Mouse (Mus musculus) cerebral cortex, adult 2 months (tissue): ENCODE measurements around the gene Kcnd3.

Source experiments
- WGBS: fragments of 180-500 bp; shearing (Covaris S2); methylation state at CpG from one replicate; pipeline ENCODE4 v1.1.7; 2018; 5-methylcytosine and 5-hydroxymethylcytosine counted together

Kcnd3 gene

DNA sequence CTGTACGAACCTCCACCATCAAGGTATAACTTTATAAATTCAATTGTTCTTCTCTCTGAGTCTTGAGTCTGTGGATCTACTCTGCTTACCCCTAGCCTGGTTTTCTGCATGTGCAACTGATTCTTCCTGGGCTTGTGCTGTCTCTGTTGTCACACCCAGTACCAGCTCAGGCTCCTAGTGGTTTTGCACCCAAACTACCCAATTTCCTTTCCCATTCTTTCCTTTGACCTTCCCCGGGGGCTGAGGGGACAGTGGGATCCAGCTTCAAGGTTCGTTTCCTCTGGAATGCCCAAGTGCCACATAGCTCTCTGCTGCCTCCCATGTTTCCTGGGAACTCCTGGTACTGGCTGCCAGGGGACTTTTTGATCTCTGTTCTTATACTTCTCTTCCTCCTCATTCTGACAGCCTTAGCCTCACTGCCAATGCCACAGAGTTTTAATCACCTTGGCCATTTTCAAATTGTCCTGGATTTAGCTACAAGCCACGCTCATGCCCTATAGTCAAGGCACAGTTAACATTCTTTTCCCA lies 214.9 kb downstream of the Kcnd3 start:
- WGBS = 77% methylated on average over 4 of the region's 4 CpGs

GRCm38 (mm10) chr3:105668161-105668560 lies 216.0 kb downstream of the Kcnd3 start:
- WGBS = 32% methylated on average over 9 of the region's 9 CpGs

- 93% methylated on average over 3 of the region's 3 CpGs for WGBS
Observed at GRCm38 (mm10) chr3:105669776-105670175, 217.6 kb downstream of the Kcnd3 start.

DNA sequence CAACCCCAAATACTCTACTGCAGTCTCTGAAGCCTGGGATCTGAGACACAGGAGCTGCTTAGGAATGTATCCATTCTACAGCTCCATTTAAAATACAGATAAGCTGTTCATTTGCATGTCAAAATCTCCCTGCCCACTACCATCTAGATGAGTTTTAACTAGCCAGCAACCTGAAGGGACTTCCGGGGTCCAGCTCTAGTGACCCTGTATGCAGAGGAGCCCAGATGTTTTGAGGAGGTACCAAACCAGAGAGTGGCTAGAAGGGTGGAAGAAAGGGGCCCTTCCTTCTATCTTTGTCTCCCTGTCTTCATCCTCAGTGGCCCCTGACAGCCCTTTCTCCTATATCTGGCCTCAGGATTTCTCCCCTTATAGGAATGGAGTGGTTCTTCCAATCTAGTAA lies 218.7 kb downstream of the Kcnd3 start:
- 88% methylated on average over 1 of the region's 1 CpGs for WGBS

DNA sequence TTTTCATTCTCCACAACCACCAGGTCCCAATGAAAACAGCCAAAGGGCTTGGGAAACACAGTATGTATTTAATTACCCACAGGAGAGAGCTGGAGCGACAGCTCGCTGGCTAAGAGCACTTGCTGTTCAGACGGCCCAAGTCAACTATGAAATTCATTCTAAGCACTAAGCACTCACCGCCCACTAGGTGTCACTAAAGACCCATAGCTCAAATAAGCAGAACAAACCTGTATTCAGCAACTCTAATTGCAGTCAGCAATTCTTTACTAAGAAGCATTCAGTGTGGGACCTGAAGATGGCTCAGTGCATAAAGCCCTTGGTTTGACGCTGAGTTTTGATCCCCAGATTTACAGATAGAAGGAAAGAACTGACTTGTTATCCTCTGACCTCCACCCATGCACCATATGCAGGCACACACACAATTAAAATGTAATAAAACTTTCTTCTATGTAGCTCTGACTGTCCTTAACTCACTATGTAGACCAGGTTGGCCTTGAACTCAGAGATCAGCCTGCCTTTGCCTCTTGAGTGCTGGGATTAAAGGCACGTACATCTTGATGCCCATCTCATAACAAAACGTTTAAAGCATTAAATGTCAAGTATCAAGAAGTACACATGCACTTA lies 222.6 kb downstream of the Kcnd3 start:
- WGBS = 20% methylated on average over 7 of the region's 7 CpGs

DNA sequence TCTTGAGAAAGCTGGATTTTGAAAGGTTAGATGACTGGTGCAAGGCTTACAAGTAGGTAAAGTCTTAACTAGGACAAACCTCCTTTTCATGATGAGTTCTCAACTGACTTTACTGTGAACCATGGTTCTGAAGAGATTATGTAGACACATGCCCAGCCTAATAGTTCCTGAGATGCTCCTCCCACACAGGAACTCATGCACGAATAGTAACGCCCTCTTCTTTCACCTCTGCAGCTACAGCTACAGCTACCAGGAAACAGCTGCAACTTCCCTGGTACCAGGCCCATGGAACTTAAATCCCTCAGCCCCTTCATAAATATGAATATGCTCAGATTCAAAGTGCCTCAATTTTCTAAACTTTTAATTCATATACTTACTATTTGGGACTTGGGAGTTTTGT lies 223.8 kb downstream of the Kcnd3 start:
- WGBS = 42% methylated on average over 2 of the region's 2 CpGs

DNA sequence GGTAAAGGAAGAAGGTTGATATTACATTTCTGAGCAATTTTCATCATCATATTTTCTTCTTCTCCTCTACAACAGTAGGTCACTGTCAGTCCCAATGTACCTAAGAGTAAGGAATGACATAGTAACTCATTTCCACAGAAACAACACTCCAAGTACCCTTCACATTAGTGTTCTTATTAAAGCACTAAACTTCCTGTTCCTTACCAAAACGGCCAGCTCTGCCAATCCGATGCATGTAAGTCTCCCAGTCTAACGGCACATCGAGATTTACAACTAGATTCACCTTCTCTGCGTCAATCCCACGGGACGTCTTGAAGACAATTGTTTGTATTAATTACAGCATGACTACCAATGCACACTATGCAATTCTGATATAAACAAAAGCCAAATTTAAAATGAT lies 228.2 kb downstream of the Kcnd3 start:
- WGBS = 89% methylated on average over 7 of the region's 7 CpGs

DNA sequence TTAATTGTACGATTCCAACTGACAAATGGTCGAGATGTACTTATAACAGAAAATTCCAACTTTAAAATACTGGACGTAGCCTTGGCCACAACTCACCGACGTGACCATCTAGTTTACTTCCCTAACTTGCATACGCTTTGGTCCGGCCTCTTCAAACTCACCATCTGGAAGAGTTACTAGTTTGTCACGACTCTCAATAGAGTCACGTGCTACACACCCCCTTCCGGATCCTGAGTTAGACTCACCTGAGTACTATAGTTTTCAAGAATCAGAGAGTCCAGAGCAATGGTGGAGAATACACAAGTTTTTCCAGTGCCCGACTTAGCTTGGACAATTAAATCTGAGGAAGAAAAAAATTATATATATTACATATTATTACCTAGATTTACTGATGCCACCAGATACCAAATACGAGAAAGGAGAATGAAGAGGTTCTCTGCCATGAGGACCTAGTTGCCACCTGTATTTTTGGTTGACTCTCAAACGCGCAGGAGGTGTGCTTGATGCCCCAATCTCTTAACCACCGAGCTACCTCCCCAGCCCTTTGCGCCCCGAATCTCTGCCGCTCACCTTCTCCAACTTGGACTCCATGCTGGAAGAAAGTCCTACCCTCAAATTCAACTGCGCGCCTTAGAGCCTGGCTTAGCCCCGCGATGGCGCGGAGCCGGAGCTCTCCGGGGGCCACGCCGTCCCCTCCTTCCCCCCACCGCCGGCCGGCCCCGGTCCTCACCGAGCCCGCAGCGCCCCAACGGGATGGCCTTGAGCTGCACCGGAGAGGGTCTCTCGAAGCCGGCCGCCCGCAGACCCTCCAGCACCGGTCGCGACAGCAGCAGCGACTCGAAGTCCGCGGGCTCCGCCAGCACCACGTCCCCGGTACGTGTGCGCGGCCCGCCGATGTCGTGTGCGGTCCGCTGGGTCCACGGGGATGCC lies 234.5 kb downstream of the Kcnd3 start:
- 7% methylated on average over 60 of the region's 60 CpGs for WGBS

DNA sequence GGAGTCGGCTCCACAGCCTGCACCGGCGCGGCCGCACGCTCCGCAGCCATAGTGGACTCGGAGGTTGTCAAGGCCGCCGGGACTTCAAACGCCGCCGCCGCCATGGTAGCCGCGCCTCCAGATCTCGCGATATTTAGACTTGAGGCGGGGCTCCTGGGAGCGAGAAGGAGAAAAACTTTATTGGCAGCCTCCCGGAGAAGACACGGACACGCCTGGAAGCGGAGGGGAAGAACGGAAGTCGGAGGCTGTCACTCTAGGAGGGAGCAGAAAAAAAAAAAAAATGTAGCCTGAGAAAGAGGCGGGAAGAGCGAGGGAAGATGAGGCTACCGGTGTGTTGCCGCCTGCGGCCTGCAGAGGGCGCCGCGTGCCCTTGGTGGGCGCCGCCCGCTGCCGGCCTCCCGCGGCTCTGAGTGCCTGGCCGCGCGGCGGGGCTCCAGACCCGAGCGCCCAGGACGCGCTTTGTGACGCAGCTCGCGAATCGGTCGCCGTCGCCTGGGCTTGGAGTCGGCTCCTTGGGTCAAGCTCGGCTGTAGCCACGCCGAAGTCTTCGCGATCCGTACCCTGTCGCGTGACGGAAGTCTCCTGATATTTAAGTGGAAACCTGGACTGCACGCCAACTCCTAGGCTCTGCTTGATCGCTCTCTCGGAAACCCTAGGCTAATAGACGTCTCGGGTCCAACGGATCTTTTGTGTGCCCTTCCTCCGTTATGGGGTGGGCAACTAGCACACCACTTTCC lies 235.4 kb downstream of the Kcnd3 start, which contains the start of gene Ddx20:
Ddx20 (minus strand) TSS at position 251 of the 737 bp plus-strand sequence.
- under 1% methylated on average over 72 of the region's 72 CpGs for WGBS

DNA sequence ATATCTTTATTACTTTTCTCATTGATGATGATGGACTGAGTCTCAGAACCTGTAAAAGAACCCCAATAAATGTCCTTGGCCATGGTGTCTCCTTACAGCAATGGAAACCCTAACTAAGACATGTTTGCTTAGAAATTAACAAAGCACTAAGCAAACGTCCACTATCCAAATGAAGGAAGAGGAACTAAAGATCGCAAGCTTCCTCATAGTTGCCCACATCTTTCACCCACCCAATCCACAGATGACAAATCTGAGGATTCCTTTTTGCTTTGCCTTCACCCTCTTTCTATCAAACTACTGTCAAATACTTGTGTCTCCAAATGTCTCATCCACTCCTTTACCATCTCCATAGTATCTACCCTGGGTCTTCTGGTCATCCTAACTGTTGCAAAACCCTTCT lies 236.4 kb downstream of the Kcnd3 start:
- WGBS = 75% methylated on average over 2 of the region's 2 CpGs

DNA sequence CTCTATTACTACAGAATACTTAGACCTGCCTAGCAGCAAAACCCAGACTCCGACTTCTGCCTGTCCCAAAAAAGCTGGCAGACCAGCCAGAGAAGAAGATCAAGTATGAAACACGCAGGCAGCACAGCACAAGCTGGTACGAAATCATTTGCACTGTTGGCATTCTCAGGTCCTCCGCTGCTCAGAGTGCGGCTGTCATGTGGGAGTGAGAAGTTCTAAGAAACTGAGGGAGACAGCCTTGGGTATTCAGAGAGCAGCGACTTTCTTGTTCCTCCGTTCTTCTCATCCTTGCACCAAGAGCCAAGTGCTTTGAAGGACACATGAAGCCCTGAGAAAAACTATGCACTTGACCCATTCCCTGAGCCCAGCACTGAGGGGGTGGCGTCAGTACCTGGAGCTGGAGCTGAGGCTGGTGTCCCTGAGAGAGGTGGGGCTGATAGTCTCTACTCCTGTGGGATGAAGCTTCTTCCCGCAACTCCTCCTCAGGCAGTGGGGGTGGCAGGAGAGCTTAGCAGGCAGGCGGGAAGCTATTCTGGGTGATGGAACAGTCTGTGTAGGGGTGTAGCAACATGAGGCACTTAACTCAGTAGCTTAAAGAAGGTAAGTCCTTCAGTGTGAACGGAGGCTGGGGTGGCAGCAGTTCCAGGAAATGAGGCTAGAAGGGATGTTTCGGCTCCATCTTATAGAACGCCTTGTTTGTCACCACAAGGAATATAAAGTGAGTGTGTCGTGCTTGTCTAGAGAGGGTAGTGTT lies 241.4 kb downstream of the Kcnd3 start:
- 42% methylated on average over 14 of the region's 14 CpGs for WGBS

DNA sequence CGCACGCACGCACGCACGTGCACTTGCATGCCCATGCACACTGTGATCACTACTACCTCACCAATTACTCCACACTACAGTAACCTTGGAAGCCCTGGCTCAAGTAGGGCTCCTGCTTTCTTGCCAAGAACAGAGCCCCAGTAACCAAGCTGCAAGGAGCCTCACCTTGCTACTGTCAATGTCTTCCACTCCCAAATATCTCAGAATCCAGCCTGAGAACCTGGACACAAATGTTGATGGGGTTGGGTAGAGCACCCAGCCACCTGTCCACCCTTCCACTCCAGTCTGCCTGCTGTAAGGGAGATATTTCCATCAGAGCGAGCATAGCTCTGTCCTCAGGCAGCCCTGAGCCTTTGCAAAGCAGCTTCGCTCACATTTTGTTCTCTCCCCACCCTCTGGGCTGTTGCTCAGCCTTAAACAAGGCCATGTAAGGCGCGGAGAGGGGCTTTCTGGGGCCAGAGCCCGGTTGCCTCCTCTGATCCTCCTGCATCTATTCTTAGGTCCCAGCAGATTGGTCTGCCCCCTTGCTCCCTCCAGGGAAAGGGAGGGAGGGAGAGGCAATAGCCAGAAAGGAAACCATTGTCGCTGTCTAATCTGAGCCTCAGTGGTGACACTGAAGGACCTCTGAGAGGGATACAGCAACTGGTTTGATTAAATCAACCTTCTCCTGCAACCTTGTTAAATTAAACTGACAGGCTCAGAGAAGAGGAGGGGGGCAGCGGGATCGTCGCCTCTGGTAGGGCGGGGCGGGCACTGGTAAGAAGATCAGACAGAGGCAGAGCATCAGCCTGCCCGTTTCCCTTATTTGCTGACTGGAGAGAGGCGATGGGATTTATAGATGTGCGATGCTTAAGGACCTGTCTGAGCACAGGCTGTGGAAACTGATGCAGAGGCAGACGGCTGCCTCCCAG lies 243.6 kb downstream of the Kcnd3 start:
- WGBS = 30% methylated on average over 20 of the region's 20 CpGs

- 57% methylated on average over 17 of the region's 17 CpGs for WGBS
Observed at GRCm38 (mm10) chr3:105696387-105697147, 244.4 kb downstream of the Kcnd3 start.

- WGBS = 53% methylated on average over 5 of the region's 5 CpGs
Observed at GRCm38 (mm10) chr3:105697148-105697441, 245.0 kb downstream of the Kcnd3 start.

DNA sequence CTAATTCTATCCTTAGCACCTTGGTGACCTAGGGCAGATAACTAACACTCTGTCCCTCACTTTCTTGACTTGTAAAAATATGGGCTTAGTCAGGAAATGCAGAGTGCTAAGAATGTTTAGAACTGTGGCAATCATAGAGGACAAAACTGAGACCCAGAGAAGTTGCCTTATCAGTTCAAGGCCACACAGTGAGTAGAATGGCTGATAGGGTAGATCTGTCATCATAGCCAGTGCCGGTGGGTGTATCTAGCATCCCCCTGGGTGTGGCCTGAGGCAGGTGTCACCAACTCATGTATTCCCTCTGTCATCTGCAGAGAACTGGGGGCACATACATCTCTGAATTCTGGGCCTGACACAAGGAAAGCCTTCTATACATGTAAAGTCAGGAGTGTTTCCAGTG lies 246.2 kb downstream of the Kcnd3 start:
- 92% methylated on average over 1 of the region's 1 CpGs for WGBS

DNA sequence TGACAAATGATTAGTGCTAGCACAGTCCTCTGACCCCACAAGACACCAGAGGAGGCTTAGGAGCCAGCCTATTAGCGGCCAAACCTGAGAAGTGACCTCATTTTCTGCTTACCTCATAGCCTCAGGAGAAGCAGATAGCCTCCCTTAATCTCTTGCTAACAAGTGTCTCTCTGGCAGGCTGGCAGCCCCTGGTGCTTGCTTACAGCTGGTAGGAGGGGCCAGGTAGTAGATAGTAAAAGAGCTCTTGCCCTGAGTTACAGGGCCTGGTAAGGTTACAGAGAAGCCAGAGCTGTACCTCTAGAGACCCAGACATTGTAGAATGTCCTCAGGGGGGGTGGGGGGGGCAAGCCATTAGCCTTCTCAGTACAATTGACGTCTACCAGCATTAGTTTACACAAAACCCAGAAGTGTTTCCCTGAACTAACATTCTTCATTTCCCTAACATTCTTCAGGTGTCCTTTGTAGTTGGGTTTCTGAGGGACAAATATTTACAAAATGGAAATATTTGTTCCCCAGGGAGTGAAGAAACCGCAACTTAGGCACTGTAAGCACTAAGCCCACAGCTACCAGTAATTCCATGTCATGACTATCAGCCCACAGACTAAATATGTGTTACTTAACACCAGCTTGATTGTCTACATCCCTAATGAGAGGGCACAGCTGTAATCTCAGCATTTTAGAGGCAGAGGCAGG lies 247.3 kb downstream of the Kcnd3 start:
- WGBS = 74% methylated on average over 3 of the region's 3 CpGs

DNA sequence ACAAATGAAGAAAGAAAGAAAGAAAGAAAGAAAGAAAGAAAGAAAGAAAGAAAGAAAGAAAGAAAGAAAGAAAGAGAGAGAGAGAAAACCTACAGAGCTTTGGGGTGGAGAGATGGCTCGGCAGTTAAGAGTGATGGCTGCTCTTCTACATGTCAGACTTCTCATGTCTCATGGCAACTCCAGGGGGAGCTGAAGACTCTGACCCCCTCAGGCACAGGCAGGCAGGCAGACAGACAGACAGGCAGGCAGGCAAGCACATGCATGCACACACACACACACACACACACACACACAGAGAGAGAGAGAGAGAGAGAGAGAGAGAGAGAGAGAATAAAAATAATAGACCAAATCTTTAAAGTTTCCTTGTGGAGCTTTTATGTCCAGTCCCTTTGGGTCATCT lies 248.7 kb downstream of the Kcnd3 start:
- WGBS = 89% methylated on average over 1 of the region's 1 CpGs

DNA sequence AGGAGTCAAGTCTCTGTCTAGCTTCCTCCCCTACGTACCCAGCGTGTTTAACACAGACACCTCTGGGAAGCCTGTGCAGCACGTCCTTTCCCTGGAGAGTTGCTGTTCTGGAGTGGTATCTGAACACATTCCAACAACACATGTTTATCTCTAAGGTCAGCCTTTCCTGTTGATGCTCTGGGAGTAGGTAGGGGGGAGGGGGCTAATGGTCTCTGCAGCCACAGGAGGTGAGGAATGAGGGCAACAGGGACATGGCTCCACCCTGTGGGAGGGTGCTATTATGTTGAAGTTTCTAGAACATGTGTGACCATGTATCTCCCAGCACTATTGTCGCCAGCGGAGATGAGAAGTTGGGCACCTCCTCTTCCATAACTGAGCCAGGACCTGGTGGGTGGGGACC lies 249.3 kb downstream of the Kcnd3 start:
- WGBS = 67% methylated on average over 5 of the region's 5 CpGs

- 79% methylated on average over 6 of the region's 6 CpGs for WGBS
Observed at GRCm38 (mm10) chr3:105703571-105703970, 251.4 kb downstream of the Kcnd3 start.
